Mouse (Mus musculus) cerebral cortex, adult 2 months (tissue): ENCODE measurements around the gene Tbc1d22a.

Experiments
- WGBS: fragments of 180-500 bp; shearing (Covaris S2); methylation state at CpG from one replicate; pipeline ENCODE4 v1.1.7; 2018; 5-methylcytosine and 5-hydroxymethylcytosine counted together

Gene Tbc1d22a

GRCm38 (mm10) chr15:86180427-86180826 lies 33.8 kb upstream of the Tbc1d22a start:
- WGBS: 79% methylated on average over 4 of the region's 4 CpGs

GRCm38 (mm10) chr15:86181321-86181720 lies 32.9 kb upstream of the Tbc1d22a start:
- 93% methylated on average over 3 of the region's 3 CpGs for WGBS

- WGBS: 41% methylated on average over 11 of the region's 11 CpGs
Observed at GRCm38 (mm10) chr15:86181941-86182439, 32.3 kb upstream of the Tbc1d22a start.

GRCm38 (mm10) chr15:86182646-86183045 lies 31.6 kb upstream of the Tbc1d22a start:
- 16% methylated on average over 13 of the region's 13 CpGs for WGBS

GRCm38 (mm10) chr15:86183484-86183883 lies 30.8 kb upstream of the Tbc1d22a start:
- 78% methylated on average over 8 of the region's 8 CpGs for WGBS

GRCm38 (mm10) chr15:86184071-86184470 lies 30.2 kb upstream of the Tbc1d22a start:
- WGBS: 54% methylated on average over 5 of the region's 5 CpGs

GRCm38 (mm10) chr15:86184851-86185688 lies 29.2 kb upstream of the Tbc1d22a start:
- WGBS: under 1% methylated on average over 70 of the region's 70 CpGs

- 3% methylated on average over 42 of the region's 43 CpGs for WGBS
Observed at GRCm38 (mm10) chr15:86185689-86186569, 28.3 kb upstream of the Tbc1d22a start, which contains the start of gene Cerk. TSS of gene Cerk (minus strand) at chr15:86186141.

- 50% methylated on average over 3 of the region's 3 CpGs for WGBS
Observed at GRCm38 (mm10) chr15:86186686-86187085, 27.6 kb upstream of the Tbc1d22a start.

GRCm38 (mm10) chr15:86188186-86188585 lies 26.1 kb upstream of the Tbc1d22a start:
- WGBS: 42% methylated on average over 5 of the region's 5 CpGs

- WGBS: 42% methylated on average over 10 of the region's 10 CpGs
Observed at GRCm38 (mm10) chr15:86188746-86189470, 25.4 kb upstream of the Tbc1d22a start.

- WGBS: 91% methylated on average over 3 of the region's 3 CpGs
Observed at GRCm38 (mm10) chr15:86190387-86190786, 23.9 kb upstream of the Tbc1d22a start.

- 94% methylated on average over 1 of the region's 1 CpGs for WGBS
Observed at GRCm38 (mm10) chr15:86191505-86191904, 22.8 kb upstream of the Tbc1d22a start.

- 73% methylated on average over 3 of the region's 3 CpGs for WGBS
Observed at GRCm38 (mm10) chr15:86191933-86192332, 22.3 kb upstream of the Tbc1d22a start.

GRCm38 (mm10) chr15:86194676-86195453 lies 19.4 kb upstream of the Tbc1d22a start:
- 85% methylated on average over 55 of the region's 55 CpGs for WGBS

GRCm38 (mm10) chr15:86199052-86199451 lies 15.2 kb upstream of the Tbc1d22a start:
- whole genome bisulfite sequencing: 71% methylated on average over 5 of the region's 5 CpGs

GRCm38 (mm10) chr15:86199482-86199881 lies 14.8 kb upstream of the Tbc1d22a start:
- 84% methylated on average over 4 of the region's 4 CpGs for WGBS

GRCm38 (mm10) chr15:86200169-86200568 lies 14.1 kb upstream of the Tbc1d22a start:
- WGBS: 17% methylated on average over 4 of the region's 4 CpGs

- 50% methylated on average over 4 of the region's 4 CpGs for WGBS
Observed at GRCm38 (mm10) chr15:86201095-86201494, 13.2 kb upstream of the Tbc1d22a start.

GRCm38 (mm10) chr15:86201696-86202330 lies 12.4 kb upstream of the Tbc1d22a start:
- 60% methylated on average over 9 of the region's 9 CpGs for WGBS
